Mouse (Mus musculus) liver, adult 2 months (tissue): ENCODE measurements at regions not wholly inside any gene's neighbourhood (a gene's known extent, or its start where the extent isn't known, plus 50 kb on each side); places are given as distances from the start of the nearest gene placed in this dataset.

Source experiments
- CTCF ChIP-seq: fragments of 200-500 bp; IDR thresholded peaks from 2 replicates; pipeline ENCODE4 v1.5.1; 2011; ENCODE audit warnings: low read depth, low read length, control low read depth
- POLR2A ChIP-seq: fragments of 200-500 bp; IDR thresholded peaks from 2 replicates; pipeline ENCODE4 v1.6.1; 2011; ENCODE audit warnings: low read length, control low read depth; ENCODE audit not compliant: insufficient read depth; ENCODE audit errors: extremely low read depth

- no peak for TF ChIP-seq CTCF
- TF ChIP-seq POLR2A: no peak
Observed at GRCm38 (mm10) chr2:148325362-148325761, 69.8 kb upstream of the Sstr4 start.
